Comparison of ENCODE assay signal across 8 mouse cellular contexts in the genomic region with DNA sequence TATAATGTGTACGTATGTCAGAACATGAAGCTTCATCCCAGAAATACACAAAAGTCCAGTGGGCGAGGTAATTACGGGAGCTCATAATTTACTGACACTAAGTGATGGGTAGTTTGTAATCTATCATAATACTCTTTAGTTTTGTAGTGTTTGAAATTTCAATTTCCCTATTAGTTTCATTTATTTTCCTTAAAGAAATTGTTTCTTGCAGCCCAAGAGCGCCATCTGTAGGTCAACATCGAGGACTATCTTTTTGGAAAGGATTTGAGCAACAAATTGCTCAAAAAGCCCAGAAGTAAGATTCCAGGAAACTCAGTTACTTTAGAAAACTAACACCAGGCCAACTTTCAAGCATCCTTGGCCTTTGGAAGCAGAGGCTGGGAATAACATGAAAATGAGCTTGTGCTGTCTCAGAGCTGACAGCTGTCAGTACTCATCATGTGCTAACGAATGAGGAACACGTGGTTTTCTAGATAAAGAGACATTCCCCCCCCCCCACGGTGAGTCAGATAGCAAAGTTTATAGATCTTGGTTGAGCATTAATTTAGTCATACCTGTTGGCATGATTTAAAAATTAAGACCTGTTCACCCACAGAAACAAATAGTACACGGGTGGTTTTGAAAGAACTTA. TPM values are rescaled to one million over a fixed set of nuclear protein-coding genes. Genes with fewer than 3 reads are reported as not detected.
DNase-seq lines count a peak whose midpoint lies in the region; ATAC-seq and TF ChIP-seq lines count a peak whose summit lies in the region.

No protein-coding gene starts in this region.

- no peaks in the 10 kb centered on the region for H3K36me3 ChIP-seq in kidney, adult 2 months (ENCODE audit: control insufficient read depth, insufficient read depth, low read length)
- H3K36me3 ChIP-seq in kidney, embryonic 16.5 days (ENCODE audit: insufficient read depth, low read length), result no peaks in the 10 kb centered on the region

- TF ChIP-seq POLR2A in kidney, adult 2 months (IDR thresholded peaks at IDR 0.05; ENCODE audit: low read depth, low read length), result no peak

- ATAC-seq in kidney, embryonic 16.5 days (ENCODE audit: low FRiP score, low TSS enrichment), result no peak

- H3K27me3 ChIP-seq in kidney, adult 2 months (replicated peaks; ENCODE audit: control insufficient read depth, insufficient read depth, low read length), result no peaks in the 10 kb centered on the region
- H3K27me3 ChIP-seq in kidney, embryonic 16.5 days (ENCODE audit: insufficient read depth, low read length), result no peaks in the 10 kb centered on the region

- WGBS in kidney, adult 2 months, result 63% methylated on average over 9 of the region's 9 CpGs
- 67% methylated on average over 9 of the region's 9 CpGs for WGBS in kidney, embryonic 16.5 days

- H3K27ac ChIP-seq in kidney, adult 2 months (ENCODE audit: insufficient read depth, low read depth, low read length), result no peak overlapping the region
- H3K27ac ChIP-seq in kidney, embryonic 16.5 days (ENCODE audit: low read length), result no peak overlapping the region

- TF ChIP-seq CTCF in kidney, adult 2 months (conservative IDR thresholded peaks at IDR 0.05; ENCODE audit: insufficient read depth, insufficient read length, low read depth, low read length), result no peak

- H3K4me3 ChIP-seq in kidney, adult 2 months (ENCODE audit: insufficient read depth, low read depth, low read length), result no peak overlapping the region
- no peak overlapping the region for H3K4me3 ChIP-seq in kidney, embryonic 16.5 days (ENCODE audit: low read length)

- H3K4me1 ChIP-seq in kidney, adult 2 months (ENCODE audit: control insufficient read depth, insufficient read depth, low read length), result no peaks in the 10 kb centered on the region
- H3K4me1 ChIP-seq in kidney, embryonic 16.5 days (ENCODE audit: insufficient read depth, low read length), result no peaks in the 10 kb centered on the region

- no peak overlapping the region for H3K9ac ChIP-seq in kidney, embryonic 16.5 days (replicated peaks; ENCODE audit: low read length)

- DNase-seq in adrenal gland, postnatal 10 days, result peak; percentile 35
- DNase-seq in adrenal gland, adult 2 months, result no peak
- peak; percentile 33 for DNase-seq in kidney, adult 2 months
- peak; percentile 50 for DNase-seq in thymus, postnatal 4 days
- no peak for DNase-seq in thymus, adult 18-20 months
- DNase-seq in kidney, postnatal 4 days, result peak; percentile 35
- DNase-seq in spleen, adult 12 weeks (ENCODE audit: low spot score), result no peak

- no peaks in the 10 kb centered on the region for H3K9me3 ChIP-seq in kidney, embryonic 16.5 days (ENCODE audit: low read length)

- no peak overlapping the region for H3K4me2 ChIP-seq in kidney, embryonic 16.5 days (replicated peaks; ENCODE audit: low read depth, low read length)

RNA-seq across cellular contexts. Expression of a gene that starts 42.1 kb away (rescaled TPM):
- 1 to 10 TPM in 1 of 2 experiments, under 1 TPM in 1; 0.96 to 1.6 TPM for total RNA-seq in adrenal gland, postnatal 10 days (2021)
- total RNA-seq in adrenal gland, adult 2 months (2021), result 10 to 100 TPM in 1 of 2 experiments, under 1 TPM in 1; 0.55 to 18.2 TPM
- polyA plus RNA-seq in adrenal gland, adult 2 months (2012; rRNA removed), result 9.6 and 16.8 TPM in 2 replicates
- polyA plus RNA-seq in kidney, adult 2 months (2012; rRNA removed), result 4.6 and 5.4 TPM in 2 replicates
- polyA plus RNA-seq in kidney, embryonic 16.5 days (2015; fragmentation: Nextera tagmentation; extraction: Ambion mirVana), result 1.9 and 2.0 TPM in 2 replicates

Comparison
In these comparisons a context has a peak if more than half of its experiments do, and no peak if none do; other contexts are left out.
1. DNase-seq: peak in adrenal gland, postnatal 10 days (single experiment), kidney, adult 2 months (single experiment), thymus, postnatal 4 days (single experiment) and kidney, postnatal 4 days (2 of 2); none in adrenal gland, adult 2 months (single experiment), thymus, adult 18-20 months (0 of 2) and spleen, adult 12 weeks (single experiment).